Mouse (Mus musculus) liver, adult 2 months (tissue): Measurements from ENCODE around the gene Aspdh.

Experiments
- CTCF ChIP-seq: fragments of 200-500 bp; IDR thresholded peaks from 2 replicates; pipeline ENCODE4 v1.5.1; 2011; ENCODE audit warnings: low read depth, low read length, control low read depth
- POLR2A ChIP-seq: fragments of 200-500 bp; IDR thresholded peaks from 2 replicates; pipeline ENCODE4 v1.6.1; 2011; ENCODE audit warnings: low read length, control low read depth; ENCODE audit not compliant: insufficient read depth; ENCODE audit errors: extremely low read depth

- TF ChIP-seq CTCF (no peak), POLR2A (no peak)
Measured at GRCm38 (mm10) chr7:44470696-44471612, 5.8 kb downstream of the Aspdh start.
